Mouse (Mus musculus) lung, postnatal 0 days (tissue): Measurements from ENCODE around the gene Habp2. TPM values are rescaled to one million over a fixed set of nuclear protein-coding genes. Genes with fewer than 3 reads are reported as not detected.

Experiments
- ATAC-seq: fragments of 200-750 bp; cut with Nextera tagmentation; 2 replicates; pipeline ENCODE4 v1.8.0; 2017; ENCODE audit warnings: moderate library complexity
- DNase-seq: peaks from one replicate; pipeline ENCODE4 v3.0.0-alpha.2; 2016; ENCODE audit warnings: low spot score
- H3K27ac ChIP-seq: fragments of 300-500 bp; sonication (generic); 2 replicates; pipeline ENCODE4 v1.5.1; 2014; ENCODE audit warnings: antibody characterized with exemption, mild to moderate bottlenecking, low read length, mixed read lengths
- H3K27me3 ChIP-seq: fragments of 300-500 bp; sonication (generic); replicated peaks from 2 replicates; pipeline ENCODE4 v1.6.1; 2014; ENCODE audit warnings: low read length, mixed read lengths; ENCODE audit not compliant: insufficient read depth
- H3K36me3 ChIP-seq: fragments of 300-500 bp; sonication (generic); 2 replicates; pipeline ENCODE4 v1.6.1; 2014; ENCODE audit warnings: low read length, mixed read lengths; ENCODE audit not compliant: insufficient read depth
- H3K4me1 ChIP-seq: fragments of 300-500 bp; sonication (generic); 2 replicates; pipeline ENCODE4 v1.6.1; 2014; ENCODE audit warnings: antibody characterized with exemption, low read depth, low read length, mixed read lengths; ENCODE audit not compliant: insufficient read depth
- H3K4me2 ChIP-seq: fragments of 300-500 bp; sonication (generic); replicated peaks from 2 replicates; pipeline ENCODE4 v1.6.1; 2014; ENCODE audit warnings: low read depth, mild to moderate bottlenecking, low read length, moderate library complexity, mixed read lengths
- H3K4me3 ChIP-seq: fragments of 300-500 bp; sonication (generic); 2 replicates; pipeline ENCODE4 v1.5.1; 2014; ENCODE audit warnings: low read depth, low read length
- H3K9ac ChIP-seq: fragments of 300-500 bp; sonication (generic); replicated peaks from 2 replicates; pipeline ENCODE4 v1.6.1; 2014; ENCODE audit warnings: low read depth, mild to moderate bottlenecking
- H3K9me3 ChIP-seq: fragments of 300-500 bp; sonication (generic); 2 replicates; pipeline ENCODE4 v1.6.1; 2016; ENCODE audit warnings: low read length, mixed read lengths
- CTCF ChIP-seq: IDR thresholded peaks from 2 replicates; pipeline ENCODE4 v1.5.1; 2016; ENCODE audit warnings: antibody characterized with exemption, mild to moderate bottlenecking
- EP300 ChIP-seq: IDR thresholded peaks from 2 replicates; pipeline ENCODE4 v1.6.1; 2016; ENCODE audit warnings: antibody characterized with exemption, mild to moderate bottlenecking, control low read depth
- WGBS: fragments of 180-500 bp; shearing (Covaris S2); extraction: QIAGEN DNeasy Blood & Tissue Kit; methylation state at CpG from one replicate; pipeline ENCODE4 v1.1.7; 2014; 5-methylcytosine and 5-hydroxymethylcytosine counted together
- polyA plus RNA-seq: library from polyadenylated mRNA; unstranded; fragments of >200 nt; fragmentation: Nextera tagmentation; extraction: Ambion mirVana; gene quantifications from 2 replicates; pipeline ENCODE4 v1.2.1, GENCODE M21; 2015

Habp2 gene
- 0.18 TPM in 1 of 2 replicates, not detected in the other for polyA plus RNA-seq

DNA sequence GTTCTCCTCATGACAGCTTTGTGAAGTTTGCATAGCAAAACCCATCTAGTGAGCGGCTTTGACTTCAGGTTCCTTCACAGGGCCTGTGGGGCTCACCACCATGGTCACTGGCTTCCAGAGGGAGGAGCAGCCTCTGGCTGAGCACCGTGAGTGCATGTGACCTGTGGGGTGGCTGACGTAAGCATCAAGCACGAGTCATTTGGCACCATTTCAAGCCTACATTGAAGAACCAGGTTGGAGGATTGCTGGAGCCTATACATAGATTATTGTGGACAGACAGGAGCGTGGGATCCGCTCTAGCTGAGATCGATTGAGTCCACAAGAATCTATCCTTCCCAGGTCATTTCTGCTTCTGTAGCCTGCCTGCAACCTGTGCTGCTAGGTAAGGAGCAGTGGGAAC lies at the start of gene Habp2:
Habp2 (plus strand) TSS at position 272 of the 400 bp plus-strand sequence.
- H3K9ac ChIP-seq: no peak within 1 kb of the TSS

GRCm38 (mm10) chr19:56238501-56238900 lies 48.4 kb upstream of the Habp2 start:
- ATAC-seq (peak; percentile 67), DNase-seq (peak; percentile 66)
- Histone ChIP-seq H3K4me1 (peaks cover 3% of the 10 kb centered on the region; the same call in 1 of the 2 replicates), H3K27me3 (no peaks in the 10 kb centered on the region), H3K4me3 (no peak overlapping the region), H3K36me3 (no peaks in the 10 kb centered on the region), H3K27ac (no peak overlapping the region), H3K4me2 (no peak overlapping the region), H3K9ac (no peak overlapping the region), H3K9me3 (no peaks in the 10 kb centered on the region)
- WGBS: 49% methylated on average over 4 of the region's 4 CpGs
- TF ChIP-seq CTCF (no peak), EP300 (no peak)

More for the DNA sequence above, at the start of gene Habp2:
- Histone ChIP-seq H3K36me3 (no peaks in the 10 kb centered on the region), H3K4me3 (no peak within 1 kb of the TSS), H3K27me3 (no peaks in the 10 kb centered on the region), H3K27ac (no peak within 1 kb of the TSS), H3K4me2 (no peak within 1 kb of the TSS), H3K4me1 (no peaks in the 10 kb centered on the region), H3K9me3 (no peaks in the 10 kb centered on the region)
- no peak for ATAC-seq
- 58% methylated on average over 7 of the region's 7 CpGs for WGBS
- peak; percentile 19 for DNase-seq
- TF ChIP-seq CTCF: no peak
- TF ChIP-seq EP300: no peak

- WGBS: 49% methylated on average over 5 of the region's 5 CpGs
- TF ChIP-seq EP300 (no peak), CTCF (no peak)
- no peak for DNase-seq
Observed at GRCm38 (mm10) chr19:56245201-56245600, 41.7 kb upstream of the Habp2 start.

GRCm38 (mm10) chr19:56252815-56253214 lies 34.1 kb upstream of the Habp2 start:
- Histone ChIP-seq H3K9ac (no peak overlapping the region), H3K4me3 (no peak overlapping the region), H3K4me1 (no peaks in the 10 kb centered on the region), H3K9me3 (no peaks in the 10 kb centered on the region), H3K4me2 (no peak overlapping the region), H3K36me3 (no peaks in the 10 kb centered on the region), H3K27me3 (no peaks in the 10 kb centered on the region), H3K27ac (no peak overlapping the region)
- TF ChIP-seq EP300: no peak
- TF ChIP-seq CTCF: no peak
- WGBS: 75% methylated on average over 4 of the region's 4 CpGs
- peak; percentile 60 for ATAC-seq
- DNase-seq: no peak

More at GRCm38 (mm10) chr19:56245201-56245600, 41.7 kb upstream of the Habp2 start:
- Histone ChIP-seq H3K9me3 (no peaks in the 10 kb centered on the region), H3K4me1 (no peaks in the 10 kb centered on the region), H3K4me2 (no peak overlapping the region), H3K36me3 (no peaks in the 10 kb centered on the region), H3K27ac (no peak overlapping the region), H3K9ac (no peak overlapping the region), H3K4me3 (no peak overlapping the region), H3K27me3 (no peaks in the 10 kb centered on the region)
- ATAC-seq: no peak

GRCm38 (mm10) chr19:56253271-56253670 lies 33.7 kb upstream of the Habp2 start:
- Histone ChIP-seq H3K4me1 (no peaks in the 10 kb centered on the region), H3K9ac (no peak overlapping the region), H3K4me3 (no peak overlapping the region), H3K9me3 (no peaks in the 10 kb centered on the region), H3K27ac (no peak overlapping the region), H3K4me2 (0 out of 2 replicates have a peak overlapping the region, but pooled peaks have one; percentile 25), H3K36me3 (no peaks in the 10 kb centered on the region), H3K27me3 (no peaks in the 10 kb centered on the region)
- peak; percentile 80 for DNase-seq
- 64% methylated on average over 10 of the region's 10 CpGs for WGBS
- no peak for TF ChIP-seq CTCF
- TF ChIP-seq EP300: no peak
- peak; percentile 78 for ATAC-seq

DNA sequence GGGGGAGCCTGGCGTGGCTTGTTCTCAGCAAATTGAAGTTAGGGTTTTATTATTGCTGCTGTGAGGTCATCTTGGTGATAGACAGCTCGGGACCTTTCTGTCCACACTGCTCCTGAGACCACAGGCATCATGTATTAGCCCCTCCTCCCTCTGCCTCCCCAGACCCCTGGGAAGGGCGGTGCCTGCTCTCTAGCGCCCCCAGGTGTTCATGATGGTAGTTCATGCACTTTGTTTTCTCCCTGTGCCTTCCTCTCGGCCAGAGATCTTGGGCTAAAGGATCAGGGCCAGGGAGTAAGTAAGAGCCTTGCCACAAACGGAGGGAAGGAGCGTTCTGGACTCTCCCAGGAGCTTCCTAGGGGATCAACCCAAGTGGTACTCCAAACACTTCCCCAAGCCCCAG lies 32.2 kb upstream of the Habp2 start:
- no peaks in the 10 kb centered on the region for H3K4me1 ChIP-seq
- DNase-seq (peak; percentile 24), ATAC-seq (0 out of 2 replicates have a peak, but pooled peaks have one; percentile 14)
- no peak overlapping the region for H3K27ac ChIP-seq
- H3K9me3 ChIP-seq: no peaks in the 10 kb centered on the region
- TF ChIP-seq EP300 (no peak), CTCF (peak; percentile 66)
- WGBS: 50% methylated on average over 7 of the region's 7 CpGs
- no peak overlapping the region for H3K9ac ChIP-seq
- H3K4me3 ChIP-seq: no peak overlapping the region
- no peak overlapping the region for H3K4me2 ChIP-seq
- H3K36me3 ChIP-seq: no peaks in the 10 kb centered on the region
- no peaks in the 10 kb centered on the region for H3K27me3 ChIP-seq

GRCm38 (mm10) chr19:56255506-56255905 lies 31.4 kb upstream of the Habp2 start:
- DNase-seq: peak; percentile 71
- Histone ChIP-seq H3K9me3 (no peaks in the 10 kb centered on the region), H3K36me3 (no peaks in the 10 kb centered on the region), H3K4me2 (no peak overlapping the region), H3K27ac (no peak overlapping the region), H3K9ac (no peak overlapping the region), H3K4me3 (no peak overlapping the region), H3K4me1 (no peaks in the 10 kb centered on the region), H3K27me3 (no peaks in the 10 kb centered on the region)
- TF ChIP-seq EP300 (no peak), CTCF (peak; percentile 93)
- no peak for ATAC-seq
- 18% methylated on average over 3 of the region's 3 CpGs for WGBS
